Mouse (Mus musculus): ENCODE measurements at regions not wholly inside any gene's neighbourhood (a gene's known extent, or its start where the extent isn't known, plus 50 kb on each side); places are given as distances from the start of the nearest gene placed in this dataset.

DNA sequence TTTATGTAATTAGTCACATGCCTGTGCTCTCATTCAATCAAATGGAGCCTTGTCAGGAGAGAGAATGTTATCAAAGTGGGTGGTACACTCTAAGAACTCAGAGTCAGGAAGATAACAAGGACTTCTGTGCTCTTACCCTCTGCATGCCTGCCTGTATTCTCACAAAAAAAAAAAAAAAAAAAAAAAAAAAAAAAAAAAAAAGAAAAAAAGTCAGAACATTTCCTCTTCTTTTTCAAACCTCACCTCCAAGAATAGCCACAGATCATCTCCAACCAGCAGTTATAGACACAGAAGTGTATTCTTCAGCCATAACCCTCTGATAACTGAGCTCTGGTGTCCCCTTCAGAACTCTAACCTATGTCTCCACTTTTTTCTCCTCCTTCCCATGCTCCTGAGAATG, 77.5 kb downstream of the Abo start:
- ATAC-seq = no peak

DNA sequence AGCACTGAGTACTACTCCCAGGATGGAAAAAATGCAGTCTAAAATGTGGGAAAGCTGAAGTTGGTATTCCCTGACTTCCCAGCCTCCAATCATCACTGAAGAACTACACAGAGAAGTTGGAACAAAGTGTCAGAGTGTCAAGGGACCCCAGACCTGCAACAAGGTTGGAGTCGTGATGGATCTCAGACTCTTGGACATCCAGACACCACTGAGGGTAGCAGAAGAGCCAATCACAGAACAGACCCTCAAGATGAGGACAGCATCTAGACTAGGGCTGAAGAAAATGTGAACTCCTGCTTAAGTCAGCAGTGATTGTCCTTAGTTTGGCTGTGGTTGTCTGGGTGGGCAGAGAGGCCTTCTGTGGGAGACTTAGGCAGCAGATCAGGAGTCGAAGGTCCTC, 87.8 kb downstream of the Abo start:
- ATAC-seq = no peak

DNA sequence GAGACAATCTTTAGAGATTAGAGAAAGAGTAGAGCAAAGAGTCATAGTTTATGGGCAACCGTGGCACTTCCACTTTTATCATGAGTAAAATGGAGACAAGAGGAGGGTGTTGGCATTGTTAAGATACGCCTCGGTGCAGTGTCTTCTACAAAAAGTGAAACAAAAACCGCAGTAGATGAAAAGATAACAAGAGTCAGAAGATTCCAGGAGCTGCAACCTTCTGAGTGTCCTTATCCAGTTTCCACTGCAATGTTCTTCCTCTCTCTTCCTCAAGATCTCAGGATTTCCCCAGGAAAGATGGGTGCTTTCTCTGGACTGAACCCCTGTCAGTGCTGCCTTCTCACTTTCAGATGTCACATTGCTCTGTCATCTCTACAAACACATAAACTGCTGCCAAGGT, 82.3 kb upstream of the Lcn4 start:
- ATAC-seq = peak; percentile 61

DNA sequence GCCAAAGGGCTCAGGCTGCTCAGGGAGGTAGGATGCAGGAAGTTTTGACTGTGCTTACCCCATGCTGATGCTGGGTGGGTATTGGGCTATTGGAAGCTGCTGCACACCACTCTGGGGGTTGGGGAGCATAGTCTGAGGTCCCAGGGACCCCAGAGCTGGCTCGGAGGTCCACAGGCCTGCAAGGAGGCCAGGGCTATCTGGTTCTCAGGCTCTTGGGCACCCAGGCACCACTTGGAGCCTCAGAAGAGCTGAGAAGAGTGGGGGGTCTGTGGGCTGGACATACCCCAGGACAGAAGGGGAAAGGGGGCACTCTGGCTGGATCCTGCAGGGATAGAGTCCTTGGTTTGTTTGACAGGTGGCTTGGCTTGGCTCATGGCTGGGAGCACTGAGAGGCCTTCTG, 80.8 kb upstream of the Lcn4 start:
- no peak for ATAC-seq

DNA sequence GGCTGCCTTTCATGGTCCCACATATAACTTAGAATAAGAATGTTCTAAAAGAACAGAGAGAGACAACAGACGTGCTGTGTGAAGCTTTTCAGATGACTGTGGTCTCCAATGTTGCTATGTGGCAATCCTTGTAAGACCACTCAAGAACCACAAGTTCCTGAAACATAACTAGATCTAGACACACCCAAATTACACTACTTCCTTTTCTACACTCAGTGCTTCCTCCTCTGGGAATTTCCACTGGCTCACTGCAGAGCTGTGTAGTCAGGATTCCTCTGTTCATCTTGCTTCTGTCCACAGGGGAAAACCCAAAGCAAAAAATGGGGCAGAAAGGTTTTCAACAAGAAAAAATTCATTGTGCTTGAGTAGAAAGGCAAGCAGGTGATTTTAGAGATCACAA, 73.3 kb upstream of the Lcn4 start:
- ATAC-seq = no peak

DNA sequence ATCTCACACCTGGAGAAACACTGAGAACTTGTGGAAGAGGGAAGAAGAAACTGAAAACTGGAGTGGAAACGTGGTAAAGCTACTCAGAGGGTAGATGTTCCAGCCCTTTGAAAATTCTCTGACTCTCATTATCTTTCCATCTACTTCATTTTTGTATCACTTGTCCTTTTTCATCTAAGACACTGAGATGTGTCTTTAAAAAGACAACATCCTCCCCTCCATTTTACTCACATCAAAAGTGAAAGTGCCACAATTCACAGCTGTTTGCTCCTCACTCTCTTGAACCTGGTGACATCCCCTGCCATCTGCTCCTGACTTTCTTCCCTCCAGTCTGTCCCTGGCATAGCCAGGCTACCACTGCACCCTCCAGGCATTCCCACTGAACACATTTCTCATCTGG, 67.8 kb upstream of the Lcn4 start:
- peak; percentile 52 for ATAC-seq

DNA sequence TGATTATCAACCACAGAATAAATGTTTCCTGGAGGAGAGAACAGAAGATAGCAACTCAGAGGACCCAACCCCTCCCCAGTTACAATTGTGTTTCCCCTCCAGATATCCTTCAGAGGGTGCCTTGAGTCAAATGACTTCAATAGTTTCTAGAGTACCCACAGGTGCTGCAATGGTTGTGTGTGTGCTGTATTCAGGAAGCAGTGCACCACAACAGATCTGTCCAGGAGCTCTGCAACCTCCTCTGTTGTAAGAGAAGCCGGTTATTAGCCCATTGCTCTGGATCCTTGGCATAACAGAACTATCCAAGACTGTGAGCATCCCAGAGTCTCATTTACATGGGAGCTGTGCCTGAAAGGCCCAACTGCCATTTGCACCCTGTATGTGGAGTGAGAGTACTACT, 66.6 kb upstream of the Lcn4 start:
- no peak for ATAC-seq

All from inflammation-experienced regulatory T-cells, adult 6 months (primary cell).